Mouse (Mus musculus): Measurements from ENCODE around the gene Ncaph2. TPM values are rescaled to one million over a fixed set of nuclear protein-coding genes. Genes with fewer than 3 reads are reported as not detected.

Ncaph2 gene
- total and polyA plus RNA-seq, 2 experiments, result 26.9 to 63.9 TPM

DNA sequence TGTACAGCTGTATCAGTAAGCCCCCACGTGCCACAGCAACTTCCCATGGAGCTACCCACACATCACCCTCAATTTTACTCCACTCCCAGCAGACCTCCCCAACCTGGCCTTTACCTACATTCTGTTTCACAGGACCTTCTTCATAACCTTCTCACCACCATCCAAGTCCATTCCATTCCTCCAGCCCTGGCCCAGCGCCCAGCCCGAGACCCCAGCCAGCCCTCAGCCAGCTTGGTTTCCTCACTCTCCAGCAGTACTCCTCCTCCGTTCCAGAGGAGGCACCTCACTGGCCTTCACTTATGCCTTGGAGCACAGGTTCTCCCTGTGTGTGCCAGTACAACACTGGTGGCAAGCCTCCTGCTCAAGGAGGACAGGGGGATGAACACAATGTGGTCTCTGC lies 42.2 kb upstream of the Ncaph2 start:
- Histone ChIP-seq H3K27me3 (ENCODE audit: control insufficient read depth, insufficient read depth, low read length) (no peaks in the 10 kb centered on the region), H3K4me1 (ENCODE audit: control insufficient read depth, insufficient read depth, low read length) (peaks cover 14% of the 10 kb centered on the region), H3K36me3 (ENCODE audit: control insufficient read depth, insufficient read depth, low read length) (no peaks in the 10 kb centered on the region), H3K9ac (ENCODE audit: low read depth, low read length) (no peak overlapping the region), H3K4me3 (ENCODE audit: insufficient read depth, low read depth, low read length) (no peak overlapping the region), H3K27ac (replicated peaks; ENCODE audit: insufficient read depth, low read depth, low read length) (no peak overlapping the region), H3K79me2 (ENCODE audit: control insufficient read depth, insufficient read depth, low read length) (peaks cover 59% of the 10 kb centered on the region)
- 64% methylated on average over 4 of the region's 4 CpGs for WGBS
- TF ChIP-seq CTCF (IDR thresholded peaks at IDR 0.05; ENCODE audit: low read depth, low read length), result no peak
- TF ChIP-seq POLR2A (IDR thresholded peaks at IDR 0.05; ENCODE audit: extremely low read depth, insufficient read depth, low read length), result no peak
- no peak for DNase-seq (ENCODE audit: extremely low read depth, low read depth, low spot score)

GRCm38 (mm10) chr15:89314107-89314506 lies 41.4 kb upstream of the Ncaph2 start:
- Histone ChIP-seq H3K4me3 (ENCODE audit: insufficient read depth, low read depth, low read length) (peak overlapping the region; percentile 96), H3K27ac (replicated peaks; ENCODE audit: insufficient read depth, low read depth, low read length) (no peak overlapping the region), H3K79me2 (ENCODE audit: control insufficient read depth, insufficient read depth, low read length) (peaks cover 52% of the 10 kb centered on the region), H3K36me3 (ENCODE audit: control insufficient read depth, insufficient read depth, low read length) (no peaks in the 10 kb centered on the region), H3K9ac (ENCODE audit: low read depth, low read length) (peak overlapping the region; percentile 97), H3K27me3 (ENCODE audit: control insufficient read depth, insufficient read depth, low read length) (no peaks in the 10 kb centered on the region), H3K4me1 (ENCODE audit: control insufficient read depth, insufficient read depth, low read length) (peaks cover 14% of the 10 kb centered on the region)
- WGBS, result 27% methylated on average over 3 of the region's 3 CpGs
- DNase-seq (ENCODE audit: extremely low read depth, low read depth, low spot score), result no peak
- TF ChIP-seq CTCF (IDR thresholded peaks at IDR 0.05; ENCODE audit: low read depth, low read length) (no peak), POLR2A (IDR thresholded peaks at IDR 0.05; ENCODE audit: extremely low read depth, insufficient read depth, low read length) (no peak)

- H3K4me3 ChIP-seq (ENCODE audit: insufficient read depth, low read depth, low read length), result peak overlapping the region; percentile 96
- peaks cover 14% of the 10 kb centered on the region for H3K4me1 ChIP-seq (ENCODE audit: control insufficient read depth, insufficient read depth, low read length)
- H3K27me3 ChIP-seq (ENCODE audit: control insufficient read depth, insufficient read depth, low read length), result no peaks in the 10 kb centered on the region
- no peak for DNase-seq (ENCODE audit: extremely low read depth, low read depth, low spot score)
- H3K79me2 ChIP-seq (ENCODE audit: control insufficient read depth, insufficient read depth, low read length), result peaks cover 48% of the 10 kb centered on the region
- no peaks in the 10 kb centered on the region for H3K36me3 ChIP-seq (ENCODE audit: control insufficient read depth, insufficient read depth, low read length)
- H3K9ac ChIP-seq (ENCODE audit: low read depth, low read length), result peak overlapping the region; percentile 97
- WGBS, result under 1% methylated on average over 58 of the region's 58 CpGs
- 0 out of 2 replicates have a peak overlapping the region, but pooled peaks have one; percentile 26 for H3K27ac ChIP-seq (replicated peaks; ENCODE audit: insufficient read depth, low read depth, low read length)
- no peak for TF ChIP-seq CTCF (IDR thresholded peaks at IDR 0.05; ENCODE audit: low read depth, low read length)
- TF ChIP-seq POLR2A (IDR thresholded peaks at IDR 0.05; ENCODE audit: extremely low read depth, insufficient read depth, low read length), result no peak
Observed at GRCm38 (mm10) chr15:89314511-89315189, 40.9 kb upstream of the Ncaph2 start.

DNA sequence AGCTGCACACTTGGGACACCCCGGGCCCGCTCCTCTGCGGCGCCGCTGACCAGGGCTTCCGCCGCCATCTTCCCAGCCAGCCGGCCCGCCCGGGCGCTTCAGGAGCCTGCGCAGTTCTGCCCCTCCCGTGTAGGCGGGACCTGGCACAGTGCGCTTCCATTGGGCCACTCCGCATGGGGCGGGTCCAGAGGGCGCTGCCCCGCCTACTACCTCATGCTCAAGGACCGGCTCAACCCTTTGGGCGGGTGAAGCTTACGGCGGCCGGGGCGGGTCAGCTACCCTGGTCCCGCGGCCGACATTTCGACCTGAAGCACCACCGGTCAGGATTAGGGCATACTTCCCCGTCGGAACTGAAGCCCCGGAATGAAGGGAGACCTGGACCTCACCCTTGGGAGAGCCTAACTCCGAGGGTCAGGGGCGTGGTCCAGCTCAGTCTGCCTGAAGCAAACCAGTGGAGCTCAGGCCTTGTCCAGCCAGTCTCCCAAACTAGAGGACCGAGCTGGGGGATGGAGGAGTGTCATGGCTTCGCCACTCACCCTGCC lies 40.3 kb upstream of the Ncaph2 start, which contains the start of gene Sbf1:
Gene Sbf1, minus strand, starts transcription at position 122 of the 542 bp plus-strand sequence.
- H3K4me1 ChIP-seq (ENCODE audit: control insufficient read depth, insufficient read depth, low read length), result peaks cover 14% of the 10 kb centered on the region
- DNase-seq (ENCODE audit: extremely low read depth, low read depth, low spot score), result peak; percentile 87
- peak within 1 kb of the TSS; percentile 64 for H3K27ac ChIP-seq (replicated peaks; ENCODE audit: insufficient read depth, low read depth, low read length)
- no peaks in the 10 kb centered on the region for H3K27me3 ChIP-seq (ENCODE audit: control insufficient read depth, insufficient read depth, low read length)
- H3K36me3 ChIP-seq (ENCODE audit: control insufficient read depth, insufficient read depth, low read length), result no peaks in the 10 kb centered on the region
- H3K9ac ChIP-seq (ENCODE audit: low read depth, low read length), result peak within 1 kb of the TSS; percentile 97
- TF ChIP-seq POLR2A (IDR thresholded peaks at IDR 0.05; ENCODE audit: extremely low read depth, insufficient read depth, low read length) (peak; percentile 75), CTCF (IDR thresholded peaks at IDR 0.05; ENCODE audit: low read depth, low read length) (no peak)
- under 1% methylated on average over 37 of the region's 37 CpGs for WGBS
- peaks cover 42% of the 10 kb centered on the region for H3K79me2 ChIP-seq (ENCODE audit: control insufficient read depth, insufficient read depth, low read length)
- peak within 1 kb of the TSS; percentile 96 for H3K4me3 ChIP-seq (ENCODE audit: insufficient read depth, low read depth, low read length)

GRCm38 (mm10) chr15:89316146-89316545 lies 39.4 kb upstream of the Ncaph2 start:
- H3K4me1 ChIP-seq (ENCODE audit: control insufficient read depth, insufficient read depth, low read length), result peaks cover 14% of the 10 kb centered on the region
- DNase-seq (ENCODE audit: extremely low read depth, low read depth, low spot score), result no peak
- H3K9ac ChIP-seq (ENCODE audit: low read depth, low read length), result no peak overlapping the region

GRCm38 (mm10) chr15:89321264-89321663 lies 34.3 kb upstream of the Ncaph2 start:
- Histone ChIP-seq H3K4me3 (ENCODE audit: insufficient read depth, low read depth, low read length) (no peak overlapping the region), H3K4me1 (ENCODE audit: control insufficient read depth, insufficient read depth, low read length) (no peaks in the 10 kb centered on the region), H3K27ac (replicated peaks; ENCODE audit: insufficient read depth, low read depth, low read length) (no peak overlapping the region), H3K9ac (ENCODE audit: low read depth, low read length) (no peak overlapping the region), H3K36me3 (ENCODE audit: control insufficient read depth, insufficient read depth, low read length) (no peaks in the 10 kb centered on the region), H3K79me2 (ENCODE audit: control insufficient read depth, insufficient read depth, low read length) (no peaks in the 10 kb centered on the region), H3K27me3 (ENCODE audit: control insufficient read depth, insufficient read depth, low read length) (peaks cover 7% of the 10 kb centered on the region; the same call in 1 of the 2 replicates)
- no peak for DNase-seq (ENCODE audit: extremely low read depth, low read depth, low spot score)
- 72% methylated on average over 8 of the region's 8 CpGs for WGBS
- no peak for TF ChIP-seq POLR2A (IDR thresholded peaks at IDR 0.05; ENCODE audit: extremely low read depth, insufficient read depth, low read length)

More at GRCm38 (mm10) chr15:89316146-89316545, 39.4 kb upstream of the Ncaph2 start:
- H3K36me3 ChIP-seq (ENCODE audit: control insufficient read depth, insufficient read depth, low read length), result no peaks in the 10 kb centered on the region
- WGBS, result 86% methylated on average over 11 of the region's 11 CpGs
- no peak overlapping the region for H3K27ac ChIP-seq (replicated peaks; ENCODE audit: insufficient read depth, low read depth, low read length)
- H3K4me3 ChIP-seq (ENCODE audit: insufficient read depth, low read depth, low read length), result no peak overlapping the region
- TF ChIP-seq POLR2A (IDR thresholded peaks at IDR 0.05; ENCODE audit: extremely low read depth, insufficient read depth, low read length) (no peak), CTCF (IDR thresholded peaks at IDR 0.05; ENCODE audit: low read depth, low read length) (peak; percentile 43)
- 0 out of 2 replicates have a peak, but pooled peaks cover 2% of the 10 kb centered on the region for H3K27me3 ChIP-seq (ENCODE audit: control insufficient read depth, insufficient read depth, low read length)
- H3K79me2 ChIP-seq (ENCODE audit: control insufficient read depth, insufficient read depth, low read length), result peaks cover 34% of the 10 kb centered on the region
